Mouse (Mus musculus) heart, postnatal 0 days (tissue): ENCODE data around the gene Ccpg1. TPM values are rescaled to one million over a fixed set of nuclear protein-coding genes. Genes with fewer than 3 reads are reported as not detected.

Experiments
- ATAC-seq: fragments of 200-750 bp; cut with Nextera tagmentation; 2 replicates; pipeline ENCODE4 v1.8.0; 2017; ENCODE audit warnings: low read depth, moderate number of reproducible peaks, moderate library complexity; ENCODE audit not compliant: insufficient read depth
- DNase-seq: peaks from one replicate; pipeline ENCODE4 v3.0.0-alpha.2; 2016; ENCODE audit warnings: low spot score
- H3K27ac ChIP-seq: fragments of 300-500 bp; sonication (generic); 2 replicates; pipeline ENCODE4 v1.5.1; 2014; ENCODE audit warnings: low read depth, mild to moderate bottlenecking
- H3K27me3 ChIP-seq: fragments of 300-500 bp; sonication (generic); 2 replicates; pipeline ENCODE4 v1.6.1; 2014; ENCODE audit warnings: low read length, mixed read lengths; ENCODE audit not compliant: control insufficient read depth, insufficient read depth
- H3K36me3 ChIP-seq: fragments of 300-500 bp; sonication (generic); replicated peaks from 2 replicates; pipeline ENCODE4 v1.6.1; 2014; ENCODE audit warnings: low read length, mixed read lengths; ENCODE audit not compliant: control insufficient read depth, insufficient read depth
- H3K4me1 ChIP-seq: fragments of 300-500 bp; sonication (generic); 2 replicates; pipeline ENCODE4 v1.6.1; 2014; ENCODE audit warnings: antibody characterized with exemption; ENCODE audit not compliant: control insufficient read depth, insufficient read depth
- H3K4me2 ChIP-seq: fragments of 300-500 bp; sonication (generic); 2 replicates; pipeline ENCODE4 v1.6.1; 2014; ENCODE audit warnings: low read depth, mild to moderate bottlenecking, low read length, moderate library complexity
- H3K4me3 ChIP-seq: fragments of 300-500 bp; sonication (generic); 2 replicates; pipeline ENCODE4 v1.5.1; 2014; ENCODE audit warnings: low read depth, low read length
- H3K9ac ChIP-seq: fragments of 300-500 bp; sonication (generic); replicated peaks from 2 replicates; pipeline ENCODE4 v1.6.1; 2014; ENCODE audit warnings: low read depth, low read length, mixed read lengths
- H3K9me3 ChIP-seq: fragments of 300-500 bp; sonication (generic); replicated peaks from 2 replicates; pipeline ENCODE4 v1.6.1; 2016; ENCODE audit warnings: low read length; ENCODE audit not compliant: control insufficient read depth
- CTCF ChIP-seq: IDR thresholded peaks from 2 replicates; pipeline ENCODE4 v1.5.1; 2016; ENCODE audit warnings: antibody characterized with exemption, control low read depth, low read depth
- EP300 ChIP-seq: IDR thresholded peaks from 2 replicates; pipeline ENCODE4 v1.6.1; 2016; ENCODE audit warnings: antibody characterized with exemption, low read depth
- WGBS: fragments of 180-500 bp; shearing (Covaris S2); extraction: QIAGEN DNeasy Blood & Tissue Kit; methylation state at CpG from one replicate; pipeline ENCODE4 v1.1.7; 2014; 5-methylcytosine and 5-hydroxymethylcytosine counted together
- microRNA-seq: library from miRNA; unstranded; fragments of <30 nt; microRNA quantifications from one replicate; pipeline ENCODE4, GENCODE M21; 2016
- polyA plus RNA-seq: library from polyadenylated mRNA; unstranded; fragments of >200 nt; fragmentation: Nextera tagmentation; extraction: Ambion mirVana; gene quantifications from 2 replicates; pipeline ENCODE4 v1.2.1, GENCODE M21; 2015
- total RNA-seq: library from RNA; depleted of rRNA; stranded (reverse); fragments of >200 nt; gene quantifications from 2 replicates; pipeline ENCODE4 v1.2.3, GENCODE M21; 2014; ENCODE audit warnings: low replicate concordance; rRNA removed

Gene Ccpg1
- total and polyA plus RNA-seq, 2 experiments from 2014 or later: 8.3 to 27.2 TPM

DNA sequence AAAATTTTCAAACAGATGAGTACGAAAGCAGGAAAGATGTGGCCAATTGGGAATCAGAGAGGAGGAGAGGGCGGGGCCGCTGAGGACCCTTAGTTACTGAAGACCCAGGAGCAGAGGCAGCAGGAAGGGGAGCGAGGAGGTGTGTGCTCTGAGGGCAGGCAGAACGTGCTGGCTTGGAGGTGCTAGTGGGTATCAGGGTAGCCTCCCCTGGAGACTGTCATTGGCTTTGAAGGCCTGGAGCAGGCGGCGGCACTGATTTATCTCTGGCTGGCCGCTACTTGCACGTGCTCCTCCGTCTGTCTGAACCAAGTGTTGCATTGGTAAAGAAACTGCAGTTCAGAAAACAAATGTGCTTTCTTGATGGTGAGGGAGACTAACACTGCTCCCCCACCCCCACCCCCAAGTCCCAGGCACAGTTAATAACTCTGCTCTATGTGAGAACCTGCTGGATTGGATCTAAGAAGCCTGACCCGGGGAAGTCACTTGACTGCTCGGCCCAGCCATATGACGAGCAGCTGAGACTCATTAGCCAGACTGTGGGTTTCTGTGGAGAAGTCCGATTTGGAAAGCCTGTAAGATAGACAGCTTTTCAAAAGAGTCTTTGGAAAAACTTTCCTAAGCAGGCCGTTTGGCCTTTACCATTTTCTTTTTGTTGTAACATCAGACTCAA lies 78.5 kb downstream of the Ccpg1 start:
- Histone ChIP-seq H3K4me3 (no peak overlapping the region), H3K9me3 (no peaks in the 10 kb centered on the region), H3K4me2 (no peak overlapping the region), H3K27me3 (no peaks in the 10 kb centered on the region), H3K9ac (no peak overlapping the region), H3K36me3 (no peaks in the 10 kb centered on the region), H3K27ac (no peak overlapping the region), H3K4me1 (peaks cover 9% of the 10 kb centered on the region)
- TF ChIP-seq CTCF (no peak), EP300 (no peak)
- WGBS: 37% methylated on average over 15 of the region's 15 CpGs
- ATAC-seq (no peak), DNase-seq (no peak)

Small RNA genes lying within 50 kb of the gene (microRNA-seq; reads per million reads assigned to microRNA genes)
- gene Gm27353: not detected

Other genes with a start within 250 kb of the Ccpg1 start
- 0.04 and 0.73 TPM in 2 replicates for gene Prtg, start 178.6 kb upstream of the Ccpg1 start, total RNA-seq
- gene Prtg, start 178.6 kb upstream of the Ccpg1 start, polyA plus RNA-seq: 0.15 and 0.31 TPM in 2 replicates
- 1.9 and 2.2 TPM in 2 replicates for gene Pygo1, start 59.8 kb upstream of the Ccpg1 start, total RNA-seq
- gene Pygo1, start 59.8 kb upstream of the Ccpg1 start, polyA plus RNA-seq: 1.5 and 1.6 TPM in 2 replicates
- gene Dyx1c1, start 26.6 kb upstream of the Ccpg1 start, total RNA-seq: not detected in 2 replicates
- 0.47 and 0.51 TPM in 2 replicates for gene Dyx1c1, start 26.6 kb upstream of the Ccpg1 start, polyA plus RNA-seq
- gene Gm44503, start 26.6 kb upstream of the Ccpg1 start, total RNA-seq: not detected in 2 replicates
- gene Gm44503, start 26.6 kb upstream of the Ccpg1 start, polyA plus RNA-seq: not detected in 2 replicates
- gene Ccpg1os, start within 50 bp of the Ccpg1 start, total RNA-seq: 0.85 and 28.0 TPM in 2 replicates
- 15.8 and 19.0 TPM in 2 replicates for gene Ccpg1os, start within 50 bp of the Ccpg1 start, polyA plus RNA-seq
- gene Pigb, start 54.9 kb downstream of the Ccpg1 start, total RNA-seq: 3.0 and 8.8 TPM in 2 replicates
- gene Pigb, start 54.9 kb downstream of the Ccpg1 start, polyA plus RNA-seq: 1.9 and 2.5 TPM in 2 replicates
- 3.1 and 4.0 TPM in 2 replicates for gene Rab27a, start 59.4 kb downstream of the Ccpg1 start, total RNA-seq
- 1.7 and 2.7 TPM in 2 replicates for gene Rab27a, start 59.4 kb downstream of the Ccpg1 start, polyA plus RNA-seq
- not detected in 2 replicates for gene Khdc3, start 116.4 kb downstream of the Ccpg1 start, total RNA-seq
- not detected in 2 replicates for gene Khdc3, start 116.4 kb downstream of the Ccpg1 start, polyA plus RNA-seq
- gene Gm20509, start 117.0 kb downstream of the Ccpg1 start, total RNA-seq: not detected in 2 replicates
- not detected in 2 replicates for gene Gm20509, start 117.0 kb downstream of the Ccpg1 start, polyA plus RNA-seq
- 51.6 and 65.0 TPM in 2 replicates for gene Rsl24d1, start 128.0 kb downstream of the Ccpg1 start, total RNA-seq
- gene Rsl24d1, start 128.0 kb downstream of the Ccpg1 start, polyA plus RNA-seq: 70.4 and 71.4 TPM in 2 replicates